Mouse (Mus musculus) forebrain, embryonic 11.5 days (tissue): Measurements from ENCODE around the gene Trim23. TPM values are rescaled to one million over a fixed set of nuclear protein-coding genes. Genes with fewer than 3 reads are reported as not detected.

Experiments used
- ATAC-seq: fragments of 200-750 bp; cut with Nextera tagmentation; replicated peaks from 2 replicates; pipeline ENCODE4 v1.8.0; 2017; ENCODE audit warnings: moderate TSS enrichment; ENCODE audit not compliant: low FRiP score
- DNase-seq: peaks from one replicate; pipeline ENCODE4 v3.0.0-alpha.2; 2017; ENCODE audit warnings: low spot score
- H3K27ac ChIP-seq: fragments of 300-500 bp; sonication (generic); 2 replicates; pipeline ENCODE4 v1.5.1; 2014; ENCODE audit warnings: low read depth, low read length
- H3K27me3 ChIP-seq: fragments of 300-500 bp; sonication (generic); 2 replicates; pipeline ENCODE4 v1.6.1; 2014; ENCODE audit warnings: mild to moderate bottlenecking, low read length, mixed read lengths; ENCODE audit not compliant: control insufficient read depth, insufficient read depth
- H3K36me3 ChIP-seq: fragments of 300-500 bp; sonication (generic); 2 replicates; pipeline ENCODE4 v1.6.1; 2014; ENCODE audit warnings: mild to moderate bottlenecking, low read length, moderate library complexity, mixed read lengths; ENCODE audit not compliant: control insufficient read depth, insufficient read depth
- H3K4me1 ChIP-seq: fragments of 300-500 bp; sonication (generic); replicated peaks from 2 replicates; pipeline ENCODE4 v1.6.1; 2014; ENCODE audit warnings: low read length, mixed read lengths; ENCODE audit not compliant: control insufficient read depth, insufficient read depth
- H3K4me2 ChIP-seq: fragments of 300-500 bp; sonication (generic); 2 replicates; pipeline ENCODE4 v1.6.1; 2014; ENCODE audit warnings: low read depth, mild to moderate bottlenecking, low read length, moderate library complexity, mixed read lengths; ENCODE audit not compliant: severe bottlenecking
- H3K4me3 ChIP-seq: fragments of 300-500 bp; sonication (generic); 2 replicates; pipeline ENCODE4 v1.5.1; 2014; ENCODE audit warnings: low read depth, low read length
- H3K9ac ChIP-seq: fragments of 300-500 bp; sonication (generic); 2 replicates; pipeline ENCODE4 v1.6.1; 2014; ENCODE audit warnings: low read length
- H3K9me3 ChIP-seq: fragments of 300-500 bp; sonication (generic); 2 replicates; pipeline ENCODE4 v1.6.1; 2016; ENCODE audit warnings: low read length, mixed read lengths; ENCODE audit not compliant: control insufficient read depth
- WGBS: fragments of 180-500 bp; shearing (Covaris S2); extraction: QIAGEN DNeasy Blood & Tissue Kit; methylation state at CpG from one replicate; pipeline ENCODE4 v1.1.7; 2014; 5-methylcytosine and 5-hydroxymethylcytosine counted together
- polyA plus RNA-seq: library from polyadenylated mRNA; unstranded; fragments of >200 nt; fragmentation: Nextera tagmentation; extraction: Ambion mirVana; gene quantifications from 2 replicates; pipeline ENCODE4 v1.2.1, GENCODE M21; 2014

The Trim23 gene
- 23.2 and 27.6 TPM in 2 replicates for polyA plus RNA-seq

GRCm38 (mm10) chr13:104178650-104179121, at the start of gene Trim23:
TSS of gene Trim23 (plus strand) at chr13:104178797.
- H3K27me3 ChIP-seq: no peaks in the 10 kb centered on the region
- no peaks in the 10 kb centered on the region for H3K9me3 ChIP-seq
- H3K4me3 ChIP-seq: peak within 1 kb of the TSS; percentile 79
- peak within 1 kb of the TSS; percentile 71 for H3K4me2 ChIP-seq
- under 1% methylated on average over 38 of the region's 38 CpGs for WGBS
- DNase-seq: peak; percentile 97
- no peaks in the 10 kb centered on the region for H3K36me3 ChIP-seq
- peak within 1 kb of the TSS; percentile 50; the same call in 1 of the 2 replicates for H3K27ac ChIP-seq
- H3K9ac ChIP-seq: peak within 1 kb of the TSS; percentile 74
- peak; percentile 98 for ATAC-seq
- no peaks in the 10 kb centered on the region for H3K4me1 ChIP-seq

- no peaks in the 10 kb centered on the region for H3K9me3 ChIP-seq
- no peak for DNase-seq
- H3K4me1 ChIP-seq: no peaks in the 10 kb centered on the region
- no peak overlapping the region for H3K9ac ChIP-seq
- H3K4me2 ChIP-seq: no peak overlapping the region
- H3K27me3 ChIP-seq: no peaks in the 10 kb centered on the region
- no peak for ATAC-seq
- H3K4me3 ChIP-seq: no peak overlapping the region
- no peaks in the 10 kb centered on the region for H3K36me3 ChIP-seq
- 94% methylated on average over 2 of the region's 2 CpGs for WGBS
- H3K27ac ChIP-seq: no peak overlapping the region
Measured at GRCm38 (mm10) chr13:104132561-104132960, 46.0 kb upstream of the Trim23 start.

- H3K9ac ChIP-seq: no peak overlapping the region
- DNase-seq: no peak
- H3K36me3 ChIP-seq: no peaks in the 10 kb centered on the region; the same call in 1 of the 2 replicates
- H3K9me3 ChIP-seq: no peaks in the 10 kb centered on the region
- peak; percentile 36 for ATAC-seq
- no peak overlapping the region for H3K27ac ChIP-seq
- WGBS: 62% methylated on average over 4 of the region's 4 CpGs
- H3K27me3 ChIP-seq: no peaks in the 10 kb centered on the region
- no peak overlapping the region for H3K4me3 ChIP-seq
- H3K4me1 ChIP-seq: no peaks in the 10 kb centered on the region
- no peak overlapping the region for H3K4me2 ChIP-seq
Measured at GRCm38 (mm10) chr13:104134510-104135085, 44.0 kb upstream of the Trim23 start.

GRCm38 (mm10) chr13:104139369-104140209, 39.0 kb upstream of the Trim23 start:
- WGBS: 49% methylated on average over 13 of the region's 13 CpGs
- no peak overlapping the region for H3K4me3 ChIP-seq
- H3K9me3 ChIP-seq: no peaks in the 10 kb centered on the region
- ATAC-seq (peak; percentile 68), DNase-seq (peak; percentile 82)
- no peaks in the 10 kb centered on the region; the same call in 1 of the 2 replicates for H3K36me3 ChIP-seq
- H3K27me3 ChIP-seq: no peaks in the 10 kb centered on the region
- H3K4me2 ChIP-seq: no peak overlapping the region
- no peaks in the 10 kb centered on the region for H3K4me1 ChIP-seq
- no peak overlapping the region for H3K27ac ChIP-seq
- H3K9ac ChIP-seq: no peak overlapping the region

- no peak overlapping the region for H3K9ac ChIP-seq
- no peaks in the 10 kb centered on the region for H3K4me1 ChIP-seq
- 85% methylated on average over 9 of the region's 9 CpGs for WGBS
- no peaks in the 10 kb centered on the region; the same call in 1 of the 2 replicates for H3K36me3 ChIP-seq
- H3K4me2 ChIP-seq: no peak overlapping the region
- H3K4me3 ChIP-seq: no peak overlapping the region
- no peaks in the 10 kb centered on the region for H3K27me3 ChIP-seq
- DNase-seq (no peak), ATAC-seq (no peak)
- H3K9me3 ChIP-seq: no peaks in the 10 kb centered on the region
- no peak overlapping the region for H3K27ac ChIP-seq
Measured at GRCm38 (mm10) chr13:104144871-104145270, 33.7 kb upstream of the Trim23 start.

- no peaks in the 10 kb centered on the region for H3K4me1 ChIP-seq
- no peak overlapping the region for H3K9ac ChIP-seq
- H3K27me3 ChIP-seq: no peaks in the 10 kb centered on the region
- no peak overlapping the region for H3K4me2 ChIP-seq
- DNase-seq (no peak), ATAC-seq (no peak)
- no peak overlapping the region for H3K27ac ChIP-seq
- 95% methylated on average over 3 of the region's 3 CpGs for WGBS
- no peak overlapping the region for H3K4me3 ChIP-seq
- no peaks in the 10 kb centered on the region; the same call in 1 of the 2 replicates for H3K36me3 ChIP-seq
- H3K9me3 ChIP-seq: no peaks in the 10 kb centered on the region
Measured at GRCm38 (mm10) chr13:104145646-104146045, 33.0 kb upstream of the Trim23 start.

GRCm38 (mm10) chr13:104154180-104154579, 24.4 kb upstream of the Trim23 start:
- no peak for ATAC-seq
- peaks cover 2% of the 10 kb centered on the region; the same call in 1 of the 2 replicates for H3K36me3 ChIP-seq

GRCm38 (mm10) chr13:104155106-104155505, 23.5 kb upstream of the Trim23 start:
- Histone ChIP-seq H3K4me2 (no peak overlapping the region), H3K27ac (no peak overlapping the region), H3K9me3 (no peaks in the 10 kb centered on the region), H3K27me3 (no peaks in the 10 kb centered on the region), H3K36me3 (peaks cover 2% of the 10 kb centered on the region; the same call in 1 of the 2 replicates), H3K4me3 (no peak overlapping the region), H3K9ac (no peak overlapping the region), H3K4me1 (no peaks in the 10 kb centered on the region)
- 91% methylated on average over 7 of the region's 7 CpGs for WGBS
- ATAC-seq (no peak), DNase-seq (no peak)

More at GRCm38 (mm10) chr13:104154180-104154579, 24.4 kb upstream of the Trim23 start:
- Histone ChIP-seq H3K27me3 (no peaks in the 10 kb centered on the region), H3K4me1 (no peaks in the 10 kb centered on the region), H3K9me3 (no peaks in the 10 kb centered on the region), H3K9ac (no peak overlapping the region), H3K4me2 (no peak overlapping the region), H3K27ac (no peak overlapping the region), H3K4me3 (no peak overlapping the region)
- 98% methylated on average over 5 of the region's 5 CpGs for WGBS
- DNase-seq: no peak
